Mouse (Mus musculus): Measurements from ENCODE around the gene Por.

- TF ChIP-seq CTCF (IDR thresholded peaks at IDR 0.05; ENCODE audit: low read depth, low read length) (no peak), GATA1 (IDR thresholded peaks at IDR 0.05; ENCODE audit: borderline replicate concordance, low read length) (no peak), GATA2 (IDR thresholded peaks at IDR 0.05; ENCODE audit: borderline replicate concordance, low read depth, low read length) (no peak)
Measured at GRCm38 (mm10) chr5:135736544-135736943, 66.7 kb downstream of the Por start.

Data from G1E (cell line).